Mouse (Mus musculus) myocyte (in vitro differentiated cells): ENCODE measurements around the gene Pcdh8. TPM values are rescaled to one million over a fixed set of nuclear protein-coding genes. Genes with fewer than 3 reads are reported as not detected.

Source experiments
- H3K27me3 ChIP-seq: one replicate; pipeline ENCODE4 v1.6.1; 2011; ENCODE audit not compliant: control insufficient read depth, insufficient read depth, insufficient read length
- H3K36me3 ChIP-seq: one replicate; pipeline ENCODE4 v1.6.1; 2011; ENCODE audit not compliant: control insufficient read depth, insufficient read depth
- H3K4me2 ChIP-seq: one replicate; pipeline ENCODE4 v1.6.1; 2011; ENCODE audit warnings: low read depth, control low read depth
- H3K4me3 ChIP-seq: one replicate; pipeline ENCODE4 v1.5.1; 2011; ENCODE audit warnings: mild to moderate bottlenecking, control low read depth, moderate library complexity
- H3K79me2 ChIP-seq: one replicate; pipeline ENCODE4 v1.6.1; 2011; ENCODE audit not compliant: control insufficient read depth, insufficient read depth
- H3ac ChIP-seq: one replicate; pipeline ENCODE4 v1.6.1; 2011; ENCODE audit not compliant: control insufficient read depth, insufficient read length
- CEBPB ChIP-seq: IDR thresholded peaks from 2 replicates; pipeline ENCODE4 v1.6.1; 2011; ENCODE audit warnings: mild to moderate bottlenecking, moderate library complexity; ENCODE audit not compliant: poor library complexity, insufficient read depth, severe bottlenecking
- E2F4 ChIP-seq: IDR thresholded peaks from one replicate; pipeline ENCODE4 v1.6.1; 2011; ENCODE audit warnings: mild to moderate bottlenecking, control low read depth, moderate library complexity; ENCODE audit not compliant: insufficient read depth
- MAX ChIP-seq: IDR thresholded peaks from one replicate; pipeline ENCODE4 v1.6.1; 2011; ENCODE audit warnings: low read depth, mild to moderate bottlenecking, control low read depth
- MYOD1 ChIP-seq, 3 experiments: IDR thresholded peaks; one replicate each; pipeline ENCODE4 v1.6.1; 2011; ENCODE audit warnings: control low read depth in 2 of 3, low read depth in 2 of 3, mild to moderate bottlenecking in 2 of 3, moderate library complexity in 1 of 3; ENCODE audit not compliant: insufficient read length in 2 of 3, control insufficient read depth in 1 of 3
- MYOG ChIP-seq, 3 experiments: IDR thresholded peaks; one replicate each; pipeline ENCODE4 v1.6.1; 2011; ENCODE audit warnings: control low read depth in 2 of 3, low read depth in 2 of 3, mild to moderate bottlenecking in 2 of 3; ENCODE audit not compliant: insufficient read length in 2 of 3, control insufficient read depth in 1 of 3, insufficient read depth in 1 of 3
- POLR2A ChIP-seq: IDR thresholded peaks from one replicate; pipeline ENCODE4 v1.6.1; 2011; ENCODE audit warnings: low read depth, mild to moderate bottlenecking, control low read depth, moderate library complexity; ENCODE audit not compliant: insufficient read length
- POLR2AphosphoS2 ChIP-seq: IDR thresholded peaks from one replicate; pipeline ENCODE4 v1.6.1; 2011; ENCODE audit warnings: low read depth, control low read depth; ENCODE audit not compliant: insufficient read length
- REST ChIP-seq: IDR thresholded peaks from one replicate; pipeline ENCODE4 v1.6.1; 2011; ENCODE audit warnings: mild to moderate bottlenecking, control low read depth, moderate library complexity; ENCODE audit not compliant: insufficient read depth, insufficient read length
- SRF ChIP-seq: IDR thresholded peaks from one replicate; pipeline ENCODE4 v1.6.1; 2011; ENCODE audit warnings: low read depth; ENCODE audit not compliant: control insufficient read depth, insufficient read length
- TCF12 ChIP-seq: IDR thresholded peaks from one replicate; pipeline ENCODE4 v1.6.1; 2011; ENCODE audit warnings: mild to moderate bottlenecking, control low read depth; ENCODE audit not compliant: poor library complexity, insufficient read depth, severe bottlenecking
- TCF3 ChIP-seq: IDR thresholded peaks from one replicate; pipeline ENCODE4 v1.6.1; 2011; ENCODE audit warnings: low read depth, control low read depth; ENCODE audit not compliant: insufficient read length
- USF1 ChIP-seq: IDR thresholded peaks from one replicate; pipeline ENCODE4 v1.6.1; 2011; ENCODE audit warnings: low read depth, mild to moderate bottlenecking, control low read depth, moderate library complexity
- polyA plus RNA-seq: library from polyadenylated mRNA; unstranded; fragments of >200 nt; fragmentation: generic; extraction: Trizol; gene quantifications from one replicate; pipeline ENCODE4 v1.2.1, GENCODE M21; 2012; ENCODE audit warnings: missing spikeins

The Pcdh8 gene
- polyA plus RNA-seq, 1 experiment, result 0.02 TPM

GRCm38 (mm10) chr14:79754601-79755222, 16.4 kb downstream of the Pcdh8 start:
- TF ChIP-seq MYOG (IDR thresholded peaks at IDR 0.05; ENCODE audit: control insufficient read depth in 1 of 3, insufficient read depth in 1 of 3, insufficient read length in 2 of 3, low read depth in 2 of 3), result no peak
- Histone ChIP-seq H3ac (no peak overlapping the region), H3K4me3 (no peak overlapping the region), H3K4me2 (no peak overlapping the region), H3K79me2 (no peaks in the 10 kb centered on the region), H3K36me3 (no peaks in the 10 kb centered on the region), H3K27me3 (no peaks in the 10 kb centered on the region)

DNA sequence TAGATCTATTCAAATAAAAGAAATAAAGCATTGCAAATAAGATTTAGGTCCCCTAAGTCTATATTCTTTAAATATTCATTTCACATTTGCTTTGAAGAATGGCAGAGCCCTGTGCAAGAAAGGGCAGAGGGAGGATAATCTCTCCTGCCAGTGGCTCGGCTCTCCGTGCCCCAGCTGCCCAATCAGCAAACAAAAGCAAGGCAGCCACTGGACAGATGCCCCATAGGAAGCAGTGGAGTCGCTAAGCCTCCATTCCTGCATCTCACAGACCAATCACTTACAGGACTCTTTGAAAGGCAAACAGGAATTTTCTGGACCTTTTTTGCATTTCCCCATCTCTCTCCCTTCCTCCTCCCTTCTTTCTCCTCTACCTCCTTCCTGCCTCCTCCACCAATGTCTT, 17.0 kb downstream of the Pcdh8 start:
- no peaks in the 10 kb centered on the region for H3K36me3 ChIP-seq
- no peaks in the 10 kb centered on the region for H3K27me3 ChIP-seq
- TF ChIP-seq MYOD1 (IDR thresholded peaks at IDR 0.05; ENCODE audit: control insufficient read depth in 1 of 3, insufficient read length in 2 of 3, low read depth in 2 of 3) (no peak), E2F4 (no peak), CEBPB (no peak), POLR2A (no peak), TCF3 (no peak), TCF12 (no peak), MYOG (IDR thresholded peaks at IDR 0.05; ENCODE audit: control insufficient read depth in 1 of 3, insufficient read depth in 1 of 3, insufficient read length in 2 of 3, low read depth in 2 of 3) (no peak), POLR2AphosphoS2 (no peak), USF1 (no peak)
- H3K4me3 ChIP-seq, result no peak overlapping the region
- no peaks in the 10 kb centered on the region for H3K79me2 ChIP-seq
- H3ac ChIP-seq, result no peak overlapping the region
- no peak overlapping the region for H3K4me2 ChIP-seq

GRCm38 (mm10) chr14:79753733-79754132, 17.4 kb downstream of the Pcdh8 start:
- no peak for TF ChIP-seq MYOG (IDR thresholded peaks at IDR 0.05; ENCODE audit: control insufficient read depth in 1 of 3, insufficient read depth in 1 of 3, insufficient read length in 2 of 3, low read depth in 2 of 3)
- no peak for TF ChIP-seq E2F4
- no peak for TF ChIP-seq CEBPB
- TF ChIP-seq POLR2AphosphoS2, result no peak
- no peak for TF ChIP-seq USF1
- TF ChIP-seq REST, result no peak
- TF ChIP-seq MAX, result no peak
- TF ChIP-seq TCF3, result no peak
- TF ChIP-seq SRF, result no peak
- TF ChIP-seq MYOD1 (IDR thresholded peaks at IDR 0.05; ENCODE audit: control insufficient read depth in 1 of 3, insufficient read length in 2 of 3, low read depth in 2 of 3), result no peak
- TF ChIP-seq POLR2A, result no peak
- no peak for TF ChIP-seq TCF12
- H3K4me3 ChIP-seq, result no peak overlapping the region
- H3K79me2 ChIP-seq, result no peaks in the 10 kb centered on the region
- no peaks in the 10 kb centered on the region for H3K36me3 ChIP-seq
- no peak overlapping the region for H3K4me2 ChIP-seq
- no peak overlapping the region for H3ac ChIP-seq
- no peaks in the 10 kb centered on the region for H3K27me3 ChIP-seq

GRCm38 (mm10) chr14:79740515-79740914, 30.6 kb downstream of the Pcdh8 start:
- Histone ChIP-seq H3K79me2 (no peaks in the 10 kb centered on the region), H3K4me3 (no peak overlapping the region), H3K4me2 (no peak overlapping the region), H3ac (no peak overlapping the region), H3K36me3 (no peaks in the 10 kb centered on the region), H3K27me3 (no peaks in the 10 kb centered on the region)
- no peak for TF ChIP-seq REST
- no peak for TF ChIP-seq POLR2A
- no peak for TF ChIP-seq SRF
- no peak for TF ChIP-seq CEBPB
- TF ChIP-seq E2F4, result no peak
- no peak for TF ChIP-seq USF1
- TF ChIP-seq MYOD1 (IDR thresholded peaks at IDR 0.05; ENCODE audit: control insufficient read depth in 1 of 3, insufficient read length in 2 of 3, low read depth in 2 of 3), result no peak
- TF ChIP-seq TCF3, result no peak
- no peak for TF ChIP-seq MYOG (IDR thresholded peaks at IDR 0.05; ENCODE audit: control insufficient read depth in 1 of 3, insufficient read depth in 1 of 3, insufficient read length in 2 of 3, low read depth in 2 of 3)
- TF ChIP-seq POLR2AphosphoS2, result no peak
- TF ChIP-seq TCF12, result no peak
- no peak for TF ChIP-seq MAX

- Histone ChIP-seq H3K4me2 (no peak overlapping the region), H3K36me3 (no peaks in the 10 kb centered on the region), H3ac (no peak overlapping the region), H3K4me3 (no peak overlapping the region), H3K79me2 (no peaks in the 10 kb centered on the region), H3K27me3 (no peaks in the 10 kb centered on the region)
- TF ChIP-seq E2F4 (no peak), POLR2AphosphoS2 (no peak), MYOD1 (IDR thresholded peaks at IDR 0.05; ENCODE audit: control insufficient read depth in 1 of 3, insufficient read length in 2 of 3, low read depth in 2 of 3) (no peak), USF1 (no peak)
These were observed 32.7 kb downstream of the Pcdh8 start for GRCm38 (mm10) chr14:79738441-79738840.
